Mouse (Mus musculus): Measurements from ENCODE around the gene Palld.

GRCm38 (mm10) chr8:61902521-61902920 is at the start of gene Palld:
- TF ChIP-seq POLR2A (IDR thresholded peaks at IDR 0.05; ENCODE audit: low read depth, low read length) (no peak), CTCF (IDR thresholded peaks at IDR 0.05; ENCODE audit: extremely low read depth, insufficient read depth, insufficient read length, insufficient replicate concordance) (no peak)

Measured in spleen, adult 2 months (tissue).